Comparison of ENCODE assay signal across 10 mouse cellular contexts in the genomic region with DNA sequence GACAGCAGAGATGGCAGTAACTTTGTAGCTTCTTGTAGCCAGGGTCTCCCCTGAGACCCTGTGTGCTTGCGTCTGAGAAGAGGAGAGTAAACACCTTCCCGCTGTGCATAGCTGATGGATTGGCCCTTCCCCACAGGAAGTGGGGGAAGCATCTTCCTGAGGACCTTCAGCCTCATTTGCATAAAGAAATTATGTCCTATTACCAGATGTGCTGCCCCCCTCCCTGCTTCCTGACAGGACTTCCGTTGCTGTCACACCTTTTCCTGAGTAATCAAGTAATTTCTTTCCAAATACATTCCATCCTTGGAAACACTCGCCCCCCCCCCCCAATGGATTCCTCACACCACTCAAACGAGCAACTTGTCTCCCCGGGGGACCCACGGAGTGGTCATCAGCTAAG.
A peak's percentile ranks its signal among the peaks of the same experiment; 100 is the strongest.
DNase-seq lines count a peak whose midpoint lies in the region; ATAC-seq and TF ChIP-seq lines count a peak whose summit lies in the region.
"Had no signal": no experiment of that assay in that cellular context is flagged by ENCODE, and none has a peak within 500 bp of the region (broad histone marks: within the 10 kb centered on the region; RNA-seq: fewer than 3 reads in every experiment).

No protein-coding gene starts in this region.

- peaks cover 4% of the 10 kb centered on the region; the same call in 1 of the 2 replicates for H3K4me1 ChIP-seq in lung, postnatal 0 days (ENCODE audit: insufficient read depth, low read depth, low read length)
- peaks cover 7% of the 10 kb centered on the region for H3K4me1 ChIP-seq in brown adipose tissue, adult 24 weeks (ENCODE audit: control insufficient read depth, insufficient read depth, insufficient read length, low read length)
- H3K4me1 ChIP-seq in liver, postnatal 0 days (ENCODE audit: insufficient read depth) = peaks cover 66% of the 10 kb centered on the region
- H3K4me1 ChIP-seq in forebrain, embryonic 15.5 days = 0 out of 2 replicates have a peak, but pooled peaks cover 7% of the 10 kb centered on the region

- H3K36me3 ChIP-seq in lung, postnatal 0 days (ENCODE audit: insufficient read depth, low read length) = no peaks in the 10 kb centered on the region
- H3K36me3 ChIP-seq in liver, postnatal 0 days (replicated peaks; ENCODE audit: insufficient read depth, low read length) = no peaks in the 10 kb centered on the region
- no peaks in the 10 kb centered on the region for H3K36me3 ChIP-seq in forebrain, embryonic 15.5 days

- TF ChIP-seq CTCF in lung, postnatal 0 days (IDR thresholded peaks at IDR 0.05) = no peak
- TF ChIP-seq CTCF in liver, postnatal 0 days (IDR thresholded peaks at IDR 0.05; ENCODE audit: low read depth) = no peak

- no peak overlapping the region for H3K27ac ChIP-seq in lung, postnatal 0 days (ENCODE audit: low read length)
- peak overlapping the region; percentile 83 for H3K27ac ChIP-seq in brown adipose tissue, adult 24 weeks (replicated peaks; ENCODE audit: low read depth, low read length)
- H3K27ac ChIP-seq in liver, postnatal 0 days (ENCODE audit: low read depth) = peak overlapping the region; percentile 86
- no peak overlapping the region for H3K27ac ChIP-seq in forebrain, embryonic 15.5 days (replicated peaks)

- peak; percentile 51 for TF ChIP-seq EP300 in lung, postnatal 0 days (IDR thresholded peaks at IDR 0.05)
- no peak for TF ChIP-seq EP300 in liver, postnatal 0 days (IDR thresholded peaks at IDR 0.05; ENCODE audit: low read depth)

- no peaks in the 10 kb centered on the region for H3K9me3 ChIP-seq in lung, postnatal 0 days (ENCODE audit: low read length)
- no peaks in the 10 kb centered on the region for H3K9me3 ChIP-seq in liver, postnatal 0 days (ENCODE audit: low read length)
- no peaks in the 10 kb centered on the region for H3K9me3 ChIP-seq in forebrain, embryonic 15.5 days

- peak; percentile 7; the same call in 1 of the 2 replicates for ATAC-seq in lung, postnatal 0 days
- no peak for ATAC-seq in liver, postnatal 0 days
- ATAC-seq in forebrain, embryonic 15.5 days (replicated peaks) = no peak
- ATAC-seq: activated CD4-positive, CD25-positive, alpha-beta regulatory T cell, adult 4 months had no signal

- WGBS in lung, postnatal 0 days = 2% methylated on average over 7 of the region's 7 CpGs
- 7% methylated on average over 7 of the region's 7 CpGs for WGBS in liver, postnatal 0 days (ENCODE audit: insufficient replicate concordance)
- 10% methylated on average over 7 of the region's 7 CpGs for WGBS in forebrain, embryonic 15.5 days

- H3K9ac ChIP-seq in lung, postnatal 0 days (replicated peaks; ENCODE audit: low read depth) = no peak overlapping the region
- H3K9ac ChIP-seq in liver, postnatal 0 days (replicated peaks) = peak overlapping the region; percentile 43; the same call in 1 of the 2 replicates
- no peak overlapping the region for H3K9ac ChIP-seq in forebrain, embryonic 15.5 days (replicated peaks)

- no peaks in the 10 kb centered on the region for H3K27me3 ChIP-seq in lung, postnatal 0 days (replicated peaks; ENCODE audit: insufficient read depth, low read length)
- H3K27me3 ChIP-seq in liver, postnatal 0 days (ENCODE audit: insufficient read depth, low read length) = no peaks in the 10 kb centered on the region
- no peaks in the 10 kb centered on the region for H3K27me3 ChIP-seq in forebrain, embryonic 15.5 days

- no peak overlapping the region for H3K4me3 ChIP-seq in lung, postnatal 0 days (ENCODE audit: low read depth, low read length)
- H3K4me3 ChIP-seq in brown adipose tissue, adult 24 weeks (ENCODE audit: insufficient read depth, low read depth, low read length) = no peak overlapping the region
- peak overlapping the region; percentile 17; the same call in 1 of the 2 replicates for H3K4me3 ChIP-seq in liver, postnatal 0 days (ENCODE audit: low read depth, low read length)
- H3K4me3 ChIP-seq in forebrain, embryonic 15.5 days = no peak overlapping the region

- no peak overlapping the region; the same call in 1 of the 2 replicates for H3K4me2 ChIP-seq in lung, postnatal 0 days (replicated peaks; ENCODE audit: low read depth, low read length)
- peak overlapping the region; percentile 70 for H3K4me2 ChIP-seq in liver, postnatal 0 days (ENCODE audit: low read depth, low read length)
- no peak overlapping the region for H3K4me2 ChIP-seq in forebrain, embryonic 15.5 days (replicated peaks)

- DNase-seq in lung, postnatal 0 days (ENCODE audit: low spot score) = no peak
- no peak for DNase-seq in lung, adult 18-20 months
- DNase-seq in kidney, adult 8-10 months = peak; percentile 23 to 32
- peak; percentile 33 for DNase-seq in liver, postnatal 0 days
- DNase-seq in frontal cortex, postnatal 36 days (ENCODE audit: low spot score in 2 of 2) = no peak
- DNase-seq: cerebellum, postnatal 25 days; right cerebral cortex, postnatal 25 days had no signal

Comparison
In these comparisons a context has a peak if more than half of its experiments do, and no peak if none do; other contexts are left out.
1. DNase-seq: peak in kidney, adult 8-10 months (2 of 2) and liver, postnatal 0 days (single experiment); none in lung, postnatal 0 days (single experiment), lung, adult 18-20 months (0 of 2) and frontal cortex, postnatal 36 days (0 of 2).
2. H3K27ac ChIP-seq: peak in brown adipose tissue, adult 24 weeks (single experiment) and liver, postnatal 0 days (single experiment); none in lung, postnatal 0 days (single experiment) and forebrain, embryonic 15.5 days (single experiment).